Mouse (Mus musculus) midbrain, embryonic 15.5 days (tissue): ENCODE results near the gene Olfr166. TPM values are rescaled to one million over a fixed set of nuclear protein-coding genes. Genes with fewer than 3 reads are reported as not detected.
"Not testable (repeated sequence)": the region's sequence is repeated elsewhere in the genome, so short reads cannot be mapped to it uniquely, and the experiment has no call there.

Experiments
- ATAC-seq: fragments of 200-750 bp; cut with Nextera tagmentation; replicated peaks from 2 replicates; pipeline ENCODE4 v1.8.0; 2017; ENCODE audit warnings: moderate TSS enrichment
- H3K27ac ChIP-seq: fragments of 300-500 bp; sonication (generic); 2 replicates; pipeline ENCODE4 v1.5.1; 2015; ENCODE audit warnings: mild to moderate bottlenecking, inconsistent platforms
- H3K27me3 ChIP-seq: fragments of 300-500 bp; sonication (generic); replicated peaks from 2 replicates; pipeline ENCODE4 v1.6.1; 2015; ENCODE audit warnings: inconsistent platforms
- H3K36me3 ChIP-seq: fragments of 300-500 bp; sonication (generic); replicated peaks from 2 replicates; pipeline ENCODE4 v1.6.1; 2015; ENCODE audit warnings: inconsistent platforms
- H3K4me1 ChIP-seq: fragments of 300-500 bp; sonication (generic); 2 replicates; pipeline ENCODE4 v1.6.1; 2015; ENCODE audit warnings: inconsistent platforms
- H3K4me2 ChIP-seq: fragments of 300-500 bp; sonication (generic); 2 replicates; pipeline ENCODE4 v1.6.1; 2015; ENCODE audit warnings: inconsistent platforms, mild to moderate bottlenecking, moderate library complexity
- H3K4me3 ChIP-seq: fragments of 300-500 bp; sonication (generic); 2 replicates; pipeline ENCODE4 v1.5.1; 2015; ENCODE audit warnings: mild to moderate bottlenecking, inconsistent platforms
- H3K9ac ChIP-seq: fragments of 300-500 bp; sonication (generic); 2 replicates; pipeline ENCODE4 v1.6.1; 2015; ENCODE audit warnings: mild to moderate bottlenecking, inconsistent platforms
- H3K9me3 ChIP-seq: fragments of 300-500 bp; sonication (generic); 2 replicates; pipeline ENCODE4 v1.6.1; 2016; ENCODE audit warnings: inconsistent platforms
- WGBS: fragments of 180-500 bp; shearing (Covaris S2); methylation state at CpG from one replicate; pipeline ENCODE4 v1.1.7; 2015; ENCODE audit warnings: mixed read lengths; 5-methylcytosine and 5-hydroxymethylcytosine counted together
- polyA plus RNA-seq: library from polyadenylated mRNA; unstranded; fragments of >200 nt; fragmentation: Nextera tagmentation; extraction: Ambion mirVana; gene quantifications from 2 replicates; pipeline ENCODE4 v1.2.1, GENCODE M21; 2015

The Olfr166 gene
- not detected in 2 replicates for polyA plus RNA-seq

- no peaks in the 10 kb centered on the region for H3K9me3 ChIP-seq
- no peaks in the 10 kb centered on the region for H3K4me1 ChIP-seq
- no peak within 1 kb of the TSS for H3K27ac ChIP-seq
- H3K4me3 ChIP-seq: no peak within 1 kb of the TSS
- no peak within 1 kb of the TSS for H3K9ac ChIP-seq
- H3K4me2 ChIP-seq: no peak within 1 kb of the TSS
- no peaks in the 10 kb centered on the region for H3K36me3 ChIP-seq
- no peaks in the 10 kb centered on the region for H3K27me3 ChIP-seq
- ATAC-seq: no peak
These were observed at the start of gene Olfr166 for GRCm38 (mm10) chr16:19483394-19483793. TSS of gene Olfr166 (plus strand) at chr16:19483694.

GRCm38 (mm10) chr16:19458741-19459140 lies 24.8 kb upstream of the Olfr166 start:
- not testable (repeated sequence) for H3K27ac ChIP-seq, H3K4me2 ChIP-seq, H3K4me1 ChIP-seq, H3K27me3 ChIP-seq, H3K36me3 ChIP-seq, H3K4me3 ChIP-seq, H3K9me3 ChIP-seq, ATAC-seq, H3K9ac ChIP-seq
- 83% methylated on average over 4 of the region's 4 CpGs for WGBS

- Histone ChIP-seq H3K27ac (no peak overlapping the region), H3K9me3 (no peaks in the 10 kb centered on the region), H3K4me1 (no peaks in the 10 kb centered on the region), H3K27me3 (no peaks in the 10 kb centered on the region), H3K9ac (no peak overlapping the region), H3K4me3 (no peak overlapping the region), H3K4me2 (no peak overlapping the region), H3K36me3 (no peaks in the 10 kb centered on the region)
- ATAC-seq: no peak
- 88% methylated on average over 1 of the region's 1 CpGs for WGBS
These were observed 19.1 kb upstream of the Olfr166 start for GRCm38 (mm10) chr16:19464365-19464764.

- 95% methylated on average over 2 of the region's 2 CpGs for WGBS
- Histone ChIP-seq H3K4me3 (no peak within 1 kb of the TSS), H3K27me3 (no peaks in the 10 kb centered on the region), H3K27ac (no peak within 1 kb of the TSS), H3K9me3 (0 out of 2 replicates have a peak, but pooled peaks cover 4% of the 10 kb centered on the region), H3K9ac (no peak within 1 kb of the TSS), H3K36me3 (no peaks in the 10 kb centered on the region), H3K4me1 (no peaks in the 10 kb centered on the region), H3K4me2 (no peak within 1 kb of the TSS)
- ATAC-seq: no peak
These were observed 38.7 kb downstream of the Olfr166 start, which contains the start of gene Olfr167 for GRCm38 (mm10) chr16:19522166-19522565. TSS of gene Olfr167 (minus strand) at chr16:19522266.

GRCm38 (mm10) chr16:19535455-19535854 lies 52.0 kb downstream of the Olfr166 start, which contains the start of gene Olfr168:
TSS of gene Olfr168 (minus strand) at chr16:19535555.
- no peak for ATAC-seq
- no peaks in the 10 kb centered on the region for H3K36me3 ChIP-seq
- H3K4me3 ChIP-seq: no peak within 1 kb of the TSS
- no peak within 1 kb of the TSS for H3K4me2 ChIP-seq
- no peak within 1 kb of the TSS for H3K9ac ChIP-seq
- H3K27me3 ChIP-seq: no peaks in the 10 kb centered on the region
- H3K9me3 ChIP-seq: 0 out of 2 replicates have a peak, but pooled peaks cover 2% of the 10 kb centered on the region
- H3K27ac ChIP-seq: no peak within 1 kb of the TSS
- no peaks in the 10 kb centered on the region for H3K4me1 ChIP-seq

Other genes with a start within 250 kb of the Olfr166 start
- not detected in 2 replicates for gene Olfr164, start 169.6 kb upstream of the Olfr166 start, polyA plus RNA-seq
- gene Olfr165, start 60.6 kb upstream of the Olfr166 start, polyA plus RNA-seq: not detected in 2 replicates
- gene Olfr167, start 38.6 kb downstream of the Olfr166 start, polyA plus RNA-seq: not detected in 2 replicates
- gene Olfr168, start 51.9 kb downstream of the Olfr166 start, polyA plus RNA-seq: not detected in 2 replicates
- not detected in 2 replicates for gene Olfr169, start 88.1 kb downstream of the Olfr166 start, polyA plus RNA-seq
- not detected in 2 replicates for gene Olfr170, start 128.2 kb downstream of the Olfr166 start, polyA plus RNA-seq
- gene Olfr171, start 146.2 kb downstream of the Olfr166 start, polyA plus RNA-seq: not detected in 2 replicates
- gene Lamp3, start 222.7 kb downstream of the Olfr166 start, polyA plus RNA-seq: 0.05 TPM in 2 replicates